Mouse (Mus musculus) brain, embryonic 14.5 days (tissue): Measurements from ENCODE around the gene Emilin3.
"Not testable (repeated sequence)": the region's sequence is repeated elsewhere in the genome, so short reads cannot be mapped to it uniquely, and the experiment has no call there.

Experiments
- CTCF ChIP-seq: fragments of 200-500 bp; IDR thresholded peaks from 2 replicates; pipeline ENCODE4 v1.5.1; 2012; ENCODE audit warnings: inconsistent platforms, mild to moderate bottlenecking, moderate library complexity, borderline replicate concordance; ENCODE audit not compliant: insufficient read depth, insufficient read length; ENCODE audit errors: extremely low read depth
- POLR2A ChIP-seq: fragments of 200-500 bp; IDR thresholded peaks from 2 replicates; pipeline ENCODE4 v1.6.1; 2012; ENCODE audit warnings: mild to moderate bottlenecking, inconsistent platforms, borderline replicate concordance; ENCODE audit not compliant: poor library complexity, insufficient read depth, insufficient read length, severe bottlenecking; ENCODE audit errors: extremely low read depth

DNA sequence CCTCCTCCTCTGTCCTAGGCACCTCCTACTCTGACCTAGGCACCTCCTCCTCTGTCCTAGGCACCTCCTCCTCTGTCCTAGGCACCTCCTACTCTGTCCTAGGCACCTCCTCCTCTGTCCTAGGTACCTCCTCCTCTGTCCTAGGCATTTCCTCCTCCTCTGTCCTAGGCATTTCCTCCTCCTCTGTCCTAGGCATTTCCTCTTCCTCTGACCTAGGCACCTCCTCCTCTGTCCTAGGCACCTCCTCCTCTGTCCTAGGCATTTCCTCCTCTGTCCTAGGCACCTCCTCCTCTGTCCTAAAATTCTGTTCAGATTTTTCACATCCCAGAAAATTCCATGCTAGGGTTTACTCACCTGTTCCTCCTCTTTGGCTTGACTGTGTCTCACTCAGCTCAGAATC lies 45.7 kb upstream of the Emilin3 start:
- TF ChIP-seq POLR2A, CTCF: not testable (repeated sequence)
